Mouse (Mus musculus) neural tube, embryonic 11.5 days (tissue): ENCODE results near the gene Smpd4. TPM values are rescaled to one million over a fixed set of nuclear protein-coding genes. Genes with fewer than 3 reads are reported as not detected.

Experiments used
- ATAC-seq: fragments of 200-750 bp; cut with Nextera tagmentation; 2 replicates; pipeline ENCODE4 v1.8.0; 2017; ENCODE audit warnings: moderate number of reproducible peaks, mild to moderate bottlenecking, moderate TSS enrichment, moderate library complexity; ENCODE audit not compliant: insufficient read depth, low FRiP score, low TSS enrichment
- DNase-seq: peaks from one replicate; pipeline ENCODE4 v3.0.0-alpha.2; 2015; ENCODE audit warnings: low spot score
- H3K27ac ChIP-seq: fragments of 300-500 bp; sonication (generic); 2 replicates; pipeline ENCODE4 v1.5.1; 2014; ENCODE audit warnings: low read depth, mild to moderate bottlenecking, low read length
- H3K27me3 ChIP-seq: fragments of 300-500 bp; sonication (generic); 2 replicates; pipeline ENCODE4 v1.6.1; 2014; ENCODE audit warnings: mild to moderate bottlenecking, low read length, mixed read lengths; ENCODE audit not compliant: control insufficient read depth, insufficient read depth
- H3K36me3 ChIP-seq: fragments of 300-500 bp; sonication (generic); 2 replicates; pipeline ENCODE4 v1.6.1; 2014; ENCODE audit warnings: mild to moderate bottlenecking, low read length, moderate library complexity, mixed read lengths; ENCODE audit not compliant: control insufficient read depth, insufficient read depth
- H3K4me1 ChIP-seq: fragments of 300-500 bp; sonication (generic); 2 replicates; pipeline ENCODE4 v1.6.1; 2014; ENCODE audit warnings: low read length, mixed read lengths; ENCODE audit not compliant: control insufficient read depth, insufficient read depth
- H3K4me2 ChIP-seq: fragments of 300-500 bp; sonication (generic); 2 replicates; pipeline ENCODE4 v1.6.1; 2014; ENCODE audit warnings: low read depth, mild to moderate bottlenecking, moderate library complexity
- H3K4me3 ChIP-seq: fragments of 300-500 bp; sonication (generic); 2 replicates; pipeline ENCODE4 v1.5.1; 2014; ENCODE audit warnings: low read depth, low read length
- H3K9ac ChIP-seq: fragments of 300-500 bp; sonication (generic); 2 replicates; pipeline ENCODE4 v1.6.1; 2014; ENCODE audit warnings: mild to moderate bottlenecking, low read length
- H3K9me3 ChIP-seq: fragments of 300-500 bp; sonication (generic); 2 replicates; pipeline ENCODE4 v1.6.1; 2016; ENCODE audit warnings: low read length; ENCODE audit not compliant: control insufficient read depth
- WGBS: fragments of 180-500 bp; shearing (Covaris S2); extraction: QIAGEN DNeasy Blood & Tissue Kit; methylation state at CpG from one replicate; pipeline ENCODE4 v1.1.7; 2014; 5-methylcytosine and 5-hydroxymethylcytosine counted together
- polyA plus RNA-seq: library from polyadenylated mRNA; unstranded; fragments of >200 nt; fragmentation: Nextera tagmentation; extraction: Ambion mirVana; gene quantifications from 2 replicates; pipeline ENCODE4 v1.2.1, GENCODE M21; 2014

Smpd4 gene
- 41.2 and 45.3 TPM in 2 replicates for polyA plus RNA-seq

- H3K27ac ChIP-seq: peak within 1 kb of the TSS; percentile 14; the same call in 1 of the 2 replicates
- peak within 1 kb of the TSS; percentile 91 for H3K9ac ChIP-seq
- ATAC-seq (peak; percentile 72), DNase-seq (peak; percentile 92)
- no peaks in the 10 kb centered on the region for H3K27me3 ChIP-seq
- H3K9me3 ChIP-seq: no peaks in the 10 kb centered on the region
- H3K4me2 ChIP-seq: peak within 1 kb of the TSS; percentile 80
- H3K4me1 ChIP-seq: peaks cover 6% of the 10 kb centered on the region; the same call in 1 of the 2 replicates
- peak within 1 kb of the TSS; percentile 93 for H3K4me3 ChIP-seq
- H3K36me3 ChIP-seq: peaks cover 4% of the 10 kb centered on the region; the same call in 1 of the 2 replicates
- WGBS: 3% methylated on average over 60 of the region's 60 CpGs
Measured at GRCm38 (mm10) chr16:17619198-17620105, at the start of gene Smpd4. Gene Smpd4, plus strand, starts transcription at chr16:17619354.

GRCm38 (mm10) chr16:17575870-17576824 is 43.0 kb upstream of the Smpd4 start:
- peak overlapping the region; percentile 37 for H3K4me3 ChIP-seq
- H3K9me3 ChIP-seq: no peaks in the 10 kb centered on the region
- peaks cover 26% of the 10 kb centered on the region for H3K27me3 ChIP-seq
- 15% methylated on average over 45 of the region's 45 CpGs for WGBS
- DNase-seq: peak; percentile 52
- H3K4me1 ChIP-seq: no peaks in the 10 kb centered on the region
- H3K9ac ChIP-seq: peak overlapping the region; percentile 50
- 0 out of 2 replicates have a peak, but pooled peaks have one; percentile 35 for ATAC-seq
- no peak overlapping the region for H3K27ac ChIP-seq
- no peaks in the 10 kb centered on the region for H3K36me3 ChIP-seq
- peak overlapping the region; percentile 49 for H3K4me2 ChIP-seq

DNA sequence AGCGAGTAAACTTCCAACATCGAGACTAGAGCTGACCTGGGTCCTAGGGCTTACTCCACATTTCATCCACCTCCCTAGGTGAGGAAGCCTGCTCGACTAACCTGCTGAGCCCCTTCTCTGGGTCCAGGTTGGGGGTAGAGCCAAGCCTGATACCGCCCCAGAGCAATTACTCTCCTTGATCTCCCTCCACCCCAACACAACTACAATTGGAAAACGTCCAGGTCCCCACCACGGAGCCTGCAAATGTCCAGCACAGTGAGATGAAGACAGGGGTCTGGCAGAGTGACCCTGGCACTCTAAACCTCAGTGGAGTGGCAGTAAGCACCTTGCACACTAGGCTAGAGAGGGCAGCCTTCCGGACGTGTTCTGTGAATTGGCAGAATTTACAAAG is 42.3 kb upstream of the Smpd4 start:
- ATAC-seq (no peak), DNase-seq (no peak)
- peak overlapping the region; percentile 49 for H3K4me2 ChIP-seq
- H3K9me3 ChIP-seq: no peaks in the 10 kb centered on the region
- WGBS: 14% methylated on average over 8 of the region's 8 CpGs
- H3K4me1 ChIP-seq: no peaks in the 10 kb centered on the region
- peaks cover 26% of the 10 kb centered on the region for H3K27me3 ChIP-seq
- H3K36me3 ChIP-seq: no peaks in the 10 kb centered on the region
- no peak overlapping the region; the same call in 1 of the 2 replicates for H3K9ac ChIP-seq
- H3K4me3 ChIP-seq: peak overlapping the region; percentile 37
- no peak overlapping the region for H3K27ac ChIP-seq

DNA sequence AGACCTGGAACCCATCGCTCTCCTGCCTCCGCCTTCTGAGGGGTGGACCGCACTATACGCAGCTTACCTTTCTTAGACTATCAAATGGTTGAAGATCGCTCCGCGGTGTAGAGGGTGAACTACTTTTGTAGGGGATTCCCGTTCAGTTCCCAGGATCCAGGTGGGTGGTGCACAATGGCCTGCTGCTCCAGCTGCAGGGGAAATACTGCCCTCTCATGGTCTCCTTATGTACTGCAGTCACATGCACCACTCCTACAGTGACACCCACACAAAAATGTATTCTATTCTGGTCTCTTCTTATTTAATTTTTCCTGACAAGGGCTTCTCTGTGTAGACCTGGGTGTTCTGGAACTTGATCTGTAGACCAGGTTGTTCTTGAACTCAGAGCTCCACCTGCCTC is 36.1 kb upstream of the Smpd4 start, which contains the start of gene Slc7a4:
TSS of gene Slc7a4 (minus strand) at position 151 of the 400 bp plus-strand sequence.
- H3K4me3 ChIP-seq: no peak within 1 kb of the TSS
- no peak within 1 kb of the TSS for H3K9ac ChIP-seq
- no peaks in the 10 kb centered on the region for H3K4me1 ChIP-seq
- 13% methylated on average over 8 of the region's 8 CpGs for WGBS
- H3K36me3 ChIP-seq: no peaks in the 10 kb centered on the region
- DNase-seq (peak; percentile 41), ATAC-seq (no peak)
- no peak within 1 kb of the TSS for H3K4me2 ChIP-seq
- no peaks in the 10 kb centered on the region for H3K27me3 ChIP-seq
- H3K9me3 ChIP-seq: no peaks in the 10 kb centered on the region
- no peak within 1 kb of the TSS for H3K27ac ChIP-seq

GRCm38 (mm10) chr16:17584555-17584954 is 34.6 kb upstream of the Smpd4 start:
- Histone ChIP-seq H3K36me3 (no peaks in the 10 kb centered on the region), H3K9ac (no peak overlapping the region), H3K27ac (no peak overlapping the region), H3K27me3 (no peaks in the 10 kb centered on the region), H3K4me3 (no peak overlapping the region), H3K9me3 (no peaks in the 10 kb centered on the region), H3K4me2 (no peak overlapping the region), H3K4me1 (no peaks in the 10 kb centered on the region)
- no peak for ATAC-seq
- WGBS: 89% methylated on average over 7 of the region's 7 CpGs
- DNase-seq: no peak

DNA sequence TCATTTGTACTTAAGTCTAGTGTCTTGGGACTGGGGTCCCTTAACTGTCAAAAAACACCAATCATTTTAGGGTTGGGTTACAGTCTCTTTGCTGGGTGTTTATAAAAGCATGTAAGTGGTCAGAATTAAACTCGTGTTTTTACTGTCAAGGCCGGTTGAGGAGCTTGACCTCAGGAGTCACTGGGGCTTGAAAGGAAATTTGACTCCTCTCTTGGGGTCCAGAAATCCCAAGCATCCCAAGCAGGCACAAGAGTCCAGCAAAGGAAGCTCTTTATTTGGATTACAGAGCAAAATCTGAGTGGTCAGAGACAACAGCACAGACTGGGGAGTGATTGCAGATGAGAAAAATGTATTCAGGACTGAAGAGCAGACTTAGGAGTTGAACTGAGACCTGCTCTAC is 28.4 kb upstream of the Smpd4 start:
- Histone ChIP-seq H3K4me2 (no peak overlapping the region), H3K36me3 (no peaks in the 10 kb centered on the region), H3K27ac (no peak overlapping the region), H3K27me3 (no peaks in the 10 kb centered on the region), H3K4me3 (no peak overlapping the region), H3K9me3 (no peaks in the 10 kb centered on the region), H3K4me1 (no peaks in the 10 kb centered on the region), H3K9ac (no peak overlapping the region)
- DNase-seq (no peak), ATAC-seq (no peak)
- 45% methylated on average over 2 of the region's 2 CpGs for WGBS

- Histone ChIP-seq H3K4me2 (no peak overlapping the region), H3K27ac (no peak overlapping the region), H3K36me3 (no peaks in the 10 kb centered on the region), H3K9me3 (no peaks in the 10 kb centered on the region), H3K27me3 (no peaks in the 10 kb centered on the region), H3K4me1 (no peaks in the 10 kb centered on the region), H3K9ac (no peak overlapping the region), H3K4me3 (no peak overlapping the region)
- no peak for DNase-seq
- no peak for ATAC-seq
- 69% methylated on average over 3 of the region's 3 CpGs for WGBS
Measured at GRCm38 (mm10) chr16:17600944-17601562, 18.1 kb upstream of the Smpd4 start.

GRCm38 (mm10) chr16:17604941-17605340 is 14.2 kb upstream of the Smpd4 start:
- DNase-seq: no peak
- Histone ChIP-seq H3K27me3 (no peaks in the 10 kb centered on the region), H3K9me3 (no peaks in the 10 kb centered on the region), H3K36me3 (no peaks in the 10 kb centered on the region), H3K4me2 (no peak overlapping the region), H3K4me3 (no peak overlapping the region), H3K9ac (no peak overlapping the region), H3K4me1 (no peaks in the 10 kb centered on the region), H3K27ac (no peak overlapping the region)
- WGBS: 74% methylated on average over 4 of the region's 4 CpGs
- ATAC-seq: no peak
